Mouse (Mus musculus) monocyte, adult 2 months (primary cell): ENCODE data around the gene Hcst.

Experiments used
- DNase-seq, 2 experiments: peaks; one replicate each; pipeline ENCODE4 v3.0.0; 2022; ENCODE audit warnings: low spot score in 2 of 2, low read depth in 1 of 2

Hcst gene

DNA sequence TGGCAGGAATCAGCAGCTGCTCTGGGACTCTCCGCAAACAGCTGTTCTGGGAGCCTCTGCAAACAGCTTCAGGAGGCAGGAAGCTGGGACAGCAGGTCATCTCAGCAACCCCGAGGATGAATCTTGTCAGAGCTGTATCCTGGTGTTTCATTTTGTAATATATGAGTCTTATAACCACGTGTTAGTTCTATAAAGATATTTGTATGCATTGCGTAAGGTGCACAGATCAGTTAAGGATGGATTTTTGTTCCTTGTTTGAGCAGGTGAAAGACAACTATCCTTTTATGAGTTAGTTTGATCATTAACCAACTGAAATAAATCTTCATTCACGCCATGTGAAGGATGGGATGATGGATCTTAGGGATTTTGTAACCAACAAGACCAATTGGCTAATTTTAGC is 39.6 kb downstream of the Hcst start:
- DNase-seq, result no peak

DNA sequence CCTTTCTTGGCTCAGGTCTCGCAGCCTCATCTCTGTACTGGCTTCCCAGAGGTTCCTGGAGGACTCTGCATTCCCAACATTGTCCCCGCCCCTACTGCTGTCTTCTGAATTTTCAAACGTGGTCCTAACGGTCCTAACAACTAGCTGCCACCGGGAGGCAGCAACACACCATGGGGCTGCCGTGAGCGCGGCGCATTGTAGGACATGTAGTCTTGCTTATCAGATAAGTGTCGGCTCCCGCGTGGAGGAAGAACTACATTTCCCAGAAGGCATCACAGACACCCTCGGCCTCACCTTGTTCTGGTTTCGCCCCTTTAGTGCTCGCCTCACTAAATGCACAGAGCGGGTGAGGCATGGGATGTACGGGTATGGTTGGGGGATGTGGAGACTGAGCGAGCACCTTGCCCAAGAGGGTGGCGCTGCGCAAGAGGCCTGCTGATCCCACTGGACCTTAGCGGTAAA is 46.1 kb downstream of the Hcst start:
- DNase-seq, result peak; percentile 66 to 81
